Comparison of ENCODE assay signal across 8 mouse cellular contexts in the genomic region with DNA sequence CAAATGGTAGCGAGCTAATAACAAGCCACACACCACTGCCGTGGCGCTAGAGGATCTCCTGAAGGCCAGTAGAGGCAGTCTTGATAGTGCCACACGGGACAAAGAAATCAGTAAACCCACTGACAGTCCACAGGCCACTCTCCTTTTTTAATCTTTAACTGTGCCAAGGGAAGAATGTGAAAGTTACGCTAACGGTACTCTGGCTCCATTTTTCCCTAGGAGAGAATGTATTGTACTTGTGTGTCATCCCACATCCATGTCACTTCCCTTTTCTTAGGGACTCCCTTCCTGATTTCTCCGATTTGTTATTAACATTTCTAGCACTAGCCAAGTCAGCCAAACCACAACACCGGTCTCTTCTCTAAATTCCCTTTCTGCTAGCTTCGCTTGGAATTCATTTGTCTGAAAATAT. TPM values are rescaled to one million over a fixed set of nuclear protein-coding genes. Genes with fewer than 3 reads are reported as not detected.
A peak's percentile ranks its signal among the peaks of the same experiment; 100 is the strongest.
DNase-seq lines count a peak whose midpoint lies in the region; ATAC-seq lines count a peak whose summit lies in the region.

No protein-coding gene starts in this region.

- no peaks in the 10 kb centered on the region for H3K9me3 ChIP-seq in kidney, embryonic 14.5 days (ENCODE audit: control insufficient read depth, low read length)
- H3K9me3 ChIP-seq in stomach, embryonic 15.5 days, result no peaks in the 10 kb centered on the region

- WGBS in kidney, embryonic 14.5 days, result 23% methylated on average over 9 of the region's 9 CpGs
- 27% methylated on average over 9 of the region's 9 CpGs for WGBS in stomach, embryonic 15.5 days

- H3K4me1 ChIP-seq in kidney, embryonic 14.5 days (ENCODE audit: control insufficient read depth, insufficient read depth, low read length), result 0 out of 2 replicates have a peak, but pooled peaks cover 4% of the 10 kb centered on the region
- H3K4me1 ChIP-seq in stomach, embryonic 15.5 days, result no peaks in the 10 kb centered on the region

- no peak overlapping the region; the same call in 1 of the 2 replicates for H3K9ac ChIP-seq in kidney, embryonic 14.5 days (ENCODE audit: low read depth, low read length)
- no peak overlapping the region for H3K9ac ChIP-seq in stomach, embryonic 15.5 days

- peak; percentile 31 for DNase-seq in embryo, embryonic 10 days (ENCODE audit: low spot score)
- no peak for DNase-seq in embryo, embryonic 9.5 days (ENCODE audit: extremely low spot score)
- DNase-seq in heart, adult 9 months (ENCODE audit: low spot score in 2 of 2), result peak; percentile 51 to 57
- DNase-seq in lung, postnatal 10 days, result peak; percentile 8
- DNase-seq in gastrocnemius, adult 18-20 months (ENCODE audit: low spot score), result no peak
- no peak for DNase-seq in spleen, adult 18-20 months

- no peak for ATAC-seq in kidney, embryonic 14.5 days (ENCODE audit: low FRiP score, low TSS enrichment)
- no peak for ATAC-seq in stomach, embryonic 15.5 days (ENCODE audit: insufficient read depth, low FRiP score, low read depth)

- H3K36me3 ChIP-seq in kidney, embryonic 14.5 days (ENCODE audit: control insufficient read depth, insufficient read depth, low read length), result peaks cover 5% of the 10 kb centered on the region; the same call in 1 of the 2 replicates
- H3K36me3 ChIP-seq in stomach, embryonic 15.5 days, result no peaks in the 10 kb centered on the region

- peak overlapping the region; percentile 79 for H3K4me3 ChIP-seq in kidney, embryonic 14.5 days (ENCODE audit: low read length)
- H3K4me3 ChIP-seq in stomach, embryonic 15.5 days (replicated peaks), result peak overlapping the region; percentile 80

- no peak overlapping the region for H3K27ac ChIP-seq in kidney, embryonic 14.5 days (ENCODE audit: low read depth, low read length)
- H3K27ac ChIP-seq in stomach, embryonic 15.5 days, result peak overlapping the region; percentile 91; the same call in 1 of the 2 replicates

- peak overlapping the region; percentile 67 for H3K4me2 ChIP-seq in kidney, embryonic 14.5 days (replicated peaks; ENCODE audit: low read depth, low read length)
- peak overlapping the region; percentile 65 for H3K4me2 ChIP-seq in stomach, embryonic 15.5 days

- H3K27me3 ChIP-seq in kidney, embryonic 14.5 days (ENCODE audit: control insufficient read depth, insufficient read depth, low read length), result no peaks in the 10 kb centered on the region
- no peaks in the 10 kb centered on the region for H3K27me3 ChIP-seq in stomach, embryonic 15.5 days (replicated peaks)

RNA-seq across cellular contexts. Expression of a gene that starts 1.5 kb away (rescaled TPM):
- polyA plus RNA-seq in kidney, embryonic 14.5 days (2014; fragmentation: Nextera tagmentation; extraction: Ambion mirVana), result 31.1 and 51.4 TPM in 2 replicates
- polyA plus RNA-seq in stomach, embryonic 15.5 days (2015; fragmentation: Nextera tagmentation; extraction: Ambion mirVana), result 33.4 and 35.9 TPM in 2 replicates
- 100 to 1,000 TPM; 496 to 567 TPM for total RNA-seq in gastrocnemius, adult 18-20 months (2021)

Comparison
In these comparisons a context has a peak if more than half of its experiments do, and no peak if none do; other contexts are left out.
1. DNase-seq: peak in embryo, embryonic 10 days (single experiment), heart, adult 9 months (2 of 2) and lung, postnatal 10 days (single experiment); none in embryo, embryonic 9.5 days (single experiment), gastrocnemius, adult 18-20 months (single experiment) and spleen, adult 18-20 months (0 of 2).